Mouse (Mus musculus): ENCODE results near the gene Gpr18.

- TF ChIP-seq CTCF (IDR thresholded peaks at IDR 0.05) (no peak), POLR2A (IDR thresholded peaks at IDR 0.05; ENCODE audit: insufficient read depth, low read depth, low read length) (no peak), EP300 (IDR thresholded peaks at IDR 0.05; ENCODE audit: insufficient read depth, low read depth, low read length) (no peak)
These were observed 45.0 kb upstream of the Gpr18 start for GRCm38 (mm10) chr14:121960531-121960930.

All from heart, adult 2 months (tissue).